Mouse (Mus musculus) adrenal gland, postnatal 4 days (tissue): ENCODE data around the gene Fhdc1. TPM values are rescaled to one million over a fixed set of nuclear protein-coding genes. Genes with fewer than 3 reads are reported as not detected.

Source experiments
- DNase-seq, 2 experiments: peaks; one replicate each; pipeline ENCODE4 v3.0.0; 2021 to 2022; ENCODE audit warnings: low spot score in 2 of 2, mixed read lengths in 2 of 2
- total RNA-seq, 2 experiments: library from RNA; stranded (reverse); gene quantifications; 2 replicates each; pipeline ENCODE4 v1.2.3; 2021

The Fhdc1 gene
- total RNA-seq, 2 experiments from 2014 or later, result 41.5 to 47.1 TPM

DNA sequence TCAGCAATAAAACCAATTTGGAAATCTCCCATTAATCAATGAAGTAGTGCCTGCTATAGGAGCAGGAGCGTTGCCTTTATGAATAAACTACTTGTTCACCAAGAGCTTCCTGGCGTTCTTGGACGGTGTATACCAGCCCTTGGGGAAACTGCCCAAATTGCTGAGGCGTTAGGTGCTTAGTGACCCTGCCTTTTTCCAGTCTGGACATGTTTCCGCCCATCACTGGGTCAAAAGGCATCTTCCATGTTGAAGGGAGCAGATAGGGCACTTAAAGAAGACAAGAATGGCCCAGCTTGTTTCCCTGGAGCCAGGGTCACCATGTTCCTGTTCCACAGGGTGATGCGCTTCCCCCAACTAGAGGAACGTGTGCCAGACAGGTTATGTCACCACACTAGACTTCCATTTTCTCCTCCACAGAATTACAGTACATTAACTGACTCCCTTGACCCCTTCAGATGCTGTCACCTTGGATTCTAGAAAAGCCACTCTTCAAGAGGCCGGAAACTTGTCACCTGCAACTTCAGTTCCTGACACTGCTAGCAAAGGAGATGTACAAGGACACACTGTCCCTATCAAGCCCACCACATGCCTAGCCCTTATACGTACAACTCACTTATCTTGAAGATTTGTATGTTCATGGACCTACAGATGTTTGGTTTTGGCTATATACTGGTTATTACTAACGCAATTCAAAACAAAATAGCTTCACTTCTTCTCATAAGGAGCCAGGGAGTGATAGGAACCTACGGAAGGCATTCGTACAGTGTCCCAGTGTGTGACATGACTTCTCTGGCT lies 5.1 kb downstream of the Fhdc1 start:
- DNase-seq, result no peak

- DNase-seq, result no peak
These were observed 5.8 kb downstream of the Fhdc1 start for GRCm38 (mm10) chr3:84474398-84474797.

GRCm38 (mm10) chr3:84472955-84473354 lies 7.3 kb downstream of the Fhdc1 start:
- DNase-seq, result no peak

DNA sequence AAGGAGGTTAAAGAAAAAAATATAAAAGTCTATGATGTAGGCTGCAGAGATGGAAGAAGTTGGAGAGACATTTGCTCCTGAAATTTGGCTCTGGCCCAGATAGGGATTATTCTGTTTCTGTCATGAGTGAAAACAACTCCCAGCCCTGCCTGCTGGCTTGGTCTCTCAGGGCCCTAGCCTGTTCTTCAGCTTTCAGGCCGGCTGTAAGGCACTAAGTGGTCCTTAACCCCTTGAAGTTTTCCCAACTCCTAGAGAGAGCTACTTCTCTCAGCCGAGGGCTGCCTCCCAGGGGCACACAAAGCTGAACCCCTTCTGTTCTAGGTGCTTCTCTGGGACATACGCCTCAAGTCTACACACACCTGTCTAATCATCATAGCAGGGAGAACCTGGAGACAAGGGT lies 7.7 kb downstream of the Fhdc1 start:
- no peak for DNase-seq

DNA sequence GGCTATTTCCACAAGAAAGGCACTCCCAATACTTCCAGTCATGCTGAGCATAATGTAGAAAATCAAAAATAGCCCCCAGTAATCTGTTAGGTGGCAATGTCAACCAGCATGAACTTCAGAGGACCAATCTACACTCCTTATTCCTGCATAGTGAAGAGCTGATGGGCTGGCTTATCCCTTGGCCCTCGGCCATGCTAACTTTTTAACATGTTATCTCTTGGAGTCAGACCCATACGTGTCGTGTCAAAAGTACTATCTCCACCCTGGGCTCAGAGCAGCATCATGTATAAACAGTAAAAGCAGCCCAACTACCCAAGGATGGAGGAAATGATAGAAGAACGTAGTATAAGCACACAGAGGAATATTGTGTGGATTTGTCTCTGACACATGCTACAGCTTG lies 9.1 kb downstream of the Fhdc1 start:
- DNase-seq, result no peak

GRCm38 (mm10) chr3:84468111-84468453 lies 12.1 kb downstream of the Fhdc1 start:
- no peak for DNase-seq

- no peak for DNase-seq
These were observed 12.7 kb downstream of the Fhdc1 start for GRCm38 (mm10) chr3:84467419-84468110.

GRCm38 (mm10) chr3:84465822-84466500 lies 14.3 kb downstream of the Fhdc1 start:
- DNase-seq, result no peak

- no peak for DNase-seq
These were observed 18.5 kb downstream of the Fhdc1 start for GRCm38 (mm10) chr3:84461687-84462086.

- DNase-seq, result peak in 1 of 2 experiments; percentile 41
These were observed 19.3 kb downstream of the Fhdc1 start for GRCm38 (mm10) chr3:84460952-84461351.

- no peak for DNase-seq
These were observed 19.7 kb downstream of the Fhdc1 start for GRCm38 (mm10) chr3:84460499-84460898.

DNA sequence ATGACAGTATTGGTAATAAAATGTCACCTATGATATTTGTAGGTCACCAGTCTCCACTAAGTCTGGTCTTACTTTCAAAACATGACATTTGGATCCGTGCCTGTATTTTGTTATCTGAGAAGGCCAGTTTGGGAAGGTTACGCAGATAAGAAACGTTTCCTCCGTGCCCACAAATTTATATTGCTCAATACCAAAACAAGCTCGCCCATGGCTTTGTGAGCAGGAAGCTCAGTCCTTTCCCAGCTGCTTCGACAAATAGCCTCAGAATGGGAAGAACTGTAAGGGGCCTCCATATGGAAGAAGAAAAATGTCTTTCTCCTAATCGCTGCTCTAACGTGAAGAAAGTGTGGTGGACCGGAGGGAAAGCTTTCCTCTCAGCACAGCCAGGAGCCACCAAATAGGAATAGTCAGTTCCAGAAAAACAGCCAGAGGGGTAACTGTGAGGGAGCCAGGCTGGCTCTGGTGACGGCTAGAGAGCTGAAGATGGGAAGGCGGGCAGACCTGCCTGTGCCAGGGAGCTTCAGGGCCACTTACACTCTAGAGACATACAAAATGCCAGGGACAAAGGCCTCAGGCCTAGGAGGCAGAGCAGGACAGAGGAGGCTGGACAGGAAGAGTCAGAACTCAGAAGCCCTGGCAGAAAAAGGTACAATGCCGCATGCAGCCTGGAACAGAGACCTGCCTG lies 24.4 kb downstream of the Fhdc1 start:
- no peak for DNase-seq

DNA sequence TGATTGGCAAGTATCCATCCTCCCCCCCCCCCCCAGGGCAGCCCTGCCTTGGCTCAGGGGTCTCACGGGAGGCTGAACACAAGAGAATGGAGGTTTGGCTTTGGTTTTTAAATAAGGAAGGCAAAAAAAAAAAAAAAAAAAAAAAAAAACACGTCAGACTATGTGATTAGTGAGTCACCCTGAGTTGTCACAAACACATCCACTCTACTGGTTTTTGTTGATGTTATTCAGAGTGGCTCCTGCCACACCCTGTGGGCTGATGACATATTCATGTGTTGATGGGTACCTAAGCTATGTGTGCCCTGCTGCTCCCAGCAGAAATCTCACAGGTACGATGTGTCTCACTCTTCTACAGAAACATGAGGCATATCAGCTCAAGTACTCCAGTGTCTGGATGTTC lies 29.6 kb downstream of the Fhdc1 start:
- no peak for DNase-seq

GRCm38 (mm10) chr3:84449015-84449414 lies 31.2 kb downstream of the Fhdc1 start:
- no peak for DNase-seq

- DNase-seq, result no peak
These were observed 32.4 kb downstream of the Fhdc1 start for GRCm38 (mm10) chr3:84447803-84448202.

GRCm38 (mm10) chr3:84445838-84446237 lies 34.4 kb downstream of the Fhdc1 start:
- DNase-seq, result no peak

- no peak for DNase-seq
These were observed 37.3 kb downstream of the Fhdc1 start for GRCm38 (mm10) chr3:84442890-84443289.

- no peak for DNase-seq
These were observed 40.6 kb downstream of the Fhdc1 start for GRCm38 (mm10) chr3:84439431-84440210.

GRCm38 (mm10) chr3:84438840-84439239 lies 41.4 kb downstream of the Fhdc1 start:
- no peak for DNase-seq

GRCm38 (mm10) chr3:84438118-84438517 lies 42.1 kb downstream of the Fhdc1 start:
- no peak for DNase-seq

DNA sequence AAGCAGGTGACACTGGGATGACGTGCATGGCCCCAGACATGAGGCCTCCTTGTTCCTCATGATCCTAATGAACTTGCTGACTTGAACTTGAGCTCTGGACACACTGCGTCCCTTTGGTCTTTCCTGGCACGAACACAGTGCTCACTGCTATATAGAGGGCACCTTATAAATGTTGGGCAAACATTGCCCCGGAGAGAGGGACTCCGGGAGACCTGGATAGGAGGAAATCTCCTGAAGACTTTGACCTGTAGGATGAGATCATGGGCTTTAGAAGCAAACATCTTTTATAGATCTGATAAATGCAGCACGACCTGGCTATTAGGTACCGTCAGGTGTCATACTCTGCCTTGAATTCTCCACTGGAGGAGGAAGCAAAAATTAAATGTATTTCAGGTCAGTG lies 43.3 kb downstream of the Fhdc1 start:
- DNase-seq, result no peak
